Mouse (Mus musculus) ES-CJ7 (cell line): ENCODE results near the gene Tmem135.

Experiments
- DNase-seq: peaks from one replicate; pipeline ENCODE4 v3.0.0; 2011; ENCODE audit warnings: low read depth, low spot score

The Tmem135 gene

DNA sequence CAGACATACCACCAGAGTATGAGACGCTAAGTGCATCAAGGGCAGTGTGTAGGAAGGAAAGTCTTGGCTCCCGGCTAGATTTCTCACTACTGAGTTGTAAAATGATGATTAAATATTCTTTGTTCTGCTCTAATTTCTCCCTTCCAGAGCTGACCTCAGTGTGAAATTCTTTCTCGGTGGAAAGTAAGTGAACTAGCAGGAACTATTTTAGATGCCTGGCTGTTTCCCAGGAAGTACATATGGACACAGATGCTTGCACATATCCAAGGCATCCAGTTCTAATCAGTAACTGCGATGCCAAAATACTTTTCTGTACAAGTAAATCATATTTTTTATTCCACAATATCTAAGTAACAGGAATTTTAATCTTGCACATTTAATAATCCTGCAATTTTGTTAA, 220.1 kb downstream of the Tmem135 start:
- no peak for DNase-seq

DNA sequence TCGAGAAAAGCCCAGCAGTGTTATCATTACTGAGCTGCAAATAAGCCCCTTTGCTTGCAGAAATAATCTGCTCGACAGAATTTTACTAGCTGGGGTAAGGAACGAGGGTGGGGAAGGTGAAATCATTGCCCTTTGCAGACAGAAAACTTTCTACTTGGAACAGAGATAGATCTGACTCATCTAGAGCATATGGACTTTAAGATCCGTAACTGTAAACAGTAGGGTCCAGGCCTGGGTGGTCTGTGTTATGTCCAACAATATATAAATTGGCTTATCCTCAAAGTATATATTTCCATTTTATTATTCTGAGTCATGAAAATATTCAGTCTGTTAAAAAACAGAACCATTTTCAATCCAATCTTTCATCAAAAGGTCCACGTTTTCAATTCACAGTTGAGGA, 221.1 kb downstream of the Tmem135 start:
- DNase-seq: no peak

DNA sequence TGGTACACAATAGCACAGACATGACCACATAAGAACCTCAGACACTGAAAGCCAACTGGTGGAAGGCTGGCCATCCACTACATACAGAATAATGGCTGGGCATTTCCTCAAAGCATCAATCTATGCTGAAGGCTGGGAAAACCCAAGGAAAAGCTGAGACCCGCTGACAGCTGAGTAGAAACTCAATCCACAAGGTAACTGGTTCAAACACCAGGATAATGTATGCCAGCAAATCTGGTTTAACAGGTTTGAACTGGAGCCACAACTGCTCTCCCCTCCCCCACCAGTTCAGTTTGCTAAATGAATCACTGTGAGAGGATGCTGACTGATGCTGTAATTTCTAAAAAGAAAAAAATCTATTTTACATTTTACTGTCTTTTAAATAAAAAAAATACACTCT, 222.7 kb downstream of the Tmem135 start:
- peak; percentile 6 for DNase-seq

DNA sequence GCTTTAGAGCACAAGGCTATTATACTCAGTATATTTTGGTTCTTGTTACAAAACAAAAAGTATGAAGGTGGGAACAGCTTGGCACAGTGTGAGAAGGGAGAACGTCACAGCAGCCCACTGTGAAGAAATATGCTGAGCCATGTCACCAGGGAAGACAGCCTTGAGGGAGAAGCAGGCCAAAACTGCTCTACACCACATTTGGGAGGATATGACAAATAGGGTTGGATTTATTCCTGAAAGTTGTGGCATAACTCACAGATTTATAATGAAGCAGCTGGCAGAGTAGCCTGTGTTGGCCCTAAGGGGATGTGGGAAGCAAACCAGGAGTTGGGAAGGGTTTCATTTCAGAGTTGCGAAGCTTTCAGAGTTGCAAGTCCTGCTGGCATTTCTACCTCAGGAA, 225.4 kb downstream of the Tmem135 start:
- no peak for DNase-seq

DNA sequence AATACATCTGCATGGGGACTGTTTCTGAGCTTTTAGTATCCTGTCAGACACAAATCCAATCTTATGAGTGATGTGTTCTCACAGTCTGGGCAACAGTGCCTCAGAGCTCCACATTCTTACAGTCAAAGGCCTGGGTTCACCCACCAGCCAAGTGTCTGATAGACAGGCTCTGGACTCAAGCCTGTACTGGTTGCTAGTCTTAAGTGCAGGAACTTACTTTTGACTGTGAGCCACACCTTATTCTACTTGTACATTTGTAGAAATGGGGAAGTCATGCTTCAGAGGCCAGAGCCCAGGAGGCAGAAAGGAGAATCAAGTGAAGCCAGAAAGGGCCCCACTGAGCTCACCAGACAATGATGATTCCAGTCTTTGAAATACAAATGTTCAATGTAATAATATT, 226.1 kb downstream of the Tmem135 start:
- no peak for DNase-seq

DNA sequence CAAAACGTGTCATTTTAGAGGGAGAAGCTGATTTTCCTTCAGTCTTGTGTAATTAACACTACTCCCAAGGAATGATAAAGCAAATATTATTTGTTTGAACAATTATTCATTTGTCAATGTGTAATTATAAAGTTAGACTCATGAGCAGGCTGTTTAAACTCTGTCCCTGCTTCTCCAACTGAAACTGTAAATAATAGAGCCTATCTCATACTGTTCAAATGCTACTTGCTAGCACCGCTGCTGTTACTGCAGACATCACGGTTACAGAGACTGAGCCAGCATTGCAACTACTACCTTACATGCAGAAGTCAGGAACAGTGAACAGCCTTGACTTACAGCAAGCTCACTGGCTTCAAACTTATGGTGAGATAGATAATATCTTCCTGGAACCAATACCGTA, 229.6 kb downstream of the Tmem135 start:
- DNase-seq: no peak

DNA sequence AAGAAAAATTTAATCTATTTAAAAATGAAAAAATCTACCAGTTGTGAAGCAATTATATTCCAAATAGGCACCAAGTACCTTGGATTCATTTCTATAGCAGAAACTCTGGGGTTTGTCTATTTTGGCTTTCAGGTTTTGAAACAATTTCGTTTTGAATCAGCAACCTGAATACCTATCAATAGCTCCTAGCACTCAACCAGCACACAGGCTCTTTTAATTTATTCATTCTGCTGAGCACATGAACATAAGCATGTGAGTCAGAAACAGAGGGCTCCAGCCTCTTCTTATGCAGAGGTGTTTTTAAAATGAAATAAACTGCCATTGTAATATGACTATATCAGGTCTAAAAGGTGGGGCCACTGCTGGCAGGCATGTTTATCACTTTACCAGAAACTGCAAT, 231.0 kb downstream of the Tmem135 start:
- no peak for DNase-seq

DNA sequence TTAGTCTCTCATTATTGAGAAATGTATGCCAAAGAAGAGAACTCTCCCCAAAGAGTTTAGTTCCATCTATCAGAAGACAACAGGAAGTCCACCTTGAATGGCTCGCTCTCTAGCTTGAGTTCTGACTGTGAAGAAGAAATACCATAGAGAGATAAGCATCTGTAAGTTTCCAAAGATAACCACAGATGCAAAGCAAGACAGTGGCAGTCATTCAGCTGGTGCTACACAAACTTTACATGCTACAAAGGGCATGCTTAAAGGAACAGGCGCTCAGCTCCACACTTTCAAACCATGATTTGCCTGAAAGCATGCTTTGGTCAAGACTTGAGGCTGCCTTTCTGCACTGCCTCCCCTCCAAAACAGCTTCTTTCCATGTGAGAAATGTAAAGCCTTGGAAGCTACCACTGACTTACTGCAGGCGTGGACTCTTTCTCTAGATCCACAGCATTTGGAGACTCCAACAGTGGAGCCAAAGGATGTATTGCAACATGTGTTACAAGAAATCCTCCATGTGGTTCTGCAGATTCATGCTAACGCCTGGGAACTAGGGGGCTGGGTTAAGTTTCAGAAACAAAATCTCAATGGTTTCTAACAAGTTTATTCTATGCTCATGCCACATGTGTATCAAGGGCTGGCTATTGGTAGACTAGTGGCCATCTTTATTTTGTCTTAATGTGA, 232.1 kb downstream of the Tmem135 start:
- DNase-seq: no peak

DNA sequence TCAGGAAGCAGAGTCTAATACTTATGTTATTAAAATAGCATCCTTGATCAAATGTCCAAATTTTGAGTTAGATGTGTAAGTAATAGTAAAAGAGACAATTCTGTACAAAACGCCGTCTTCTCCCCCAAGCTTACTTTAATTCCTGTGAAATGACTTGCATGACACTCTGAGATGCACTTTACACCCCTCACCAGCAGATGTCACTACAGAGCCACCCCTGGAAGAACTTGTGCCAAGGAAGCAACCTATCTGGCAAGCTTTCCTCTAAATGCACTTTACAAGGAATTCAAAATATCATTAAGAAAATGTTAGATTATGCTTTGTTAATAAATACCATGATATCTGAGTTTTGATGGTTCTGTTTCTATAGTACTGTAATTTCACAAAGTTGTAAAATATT, 235.4 kb downstream of the Tmem135 start:
- peak; percentile 81 for DNase-seq

DNA sequence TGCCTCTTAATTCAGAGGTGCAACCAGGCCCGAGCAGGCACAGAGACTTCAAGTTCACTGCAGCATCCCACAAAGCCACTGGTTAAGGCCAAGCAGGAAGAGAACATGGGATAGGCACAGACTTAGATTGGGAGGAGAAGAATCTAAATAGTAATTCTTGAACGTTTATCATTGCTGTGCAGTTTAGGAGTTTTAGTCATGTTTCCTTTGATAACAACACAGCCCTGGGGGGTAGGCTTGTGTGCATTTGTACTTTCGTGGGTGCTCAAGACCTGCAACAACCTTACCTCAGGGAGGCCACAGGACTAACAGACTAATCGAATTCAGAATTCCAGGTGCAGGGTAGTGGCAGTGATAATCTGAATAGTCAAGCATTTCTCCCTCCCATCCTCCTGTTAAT, 238.5 kb downstream of the Tmem135 start:
- DNase-seq: no peak

DNA sequence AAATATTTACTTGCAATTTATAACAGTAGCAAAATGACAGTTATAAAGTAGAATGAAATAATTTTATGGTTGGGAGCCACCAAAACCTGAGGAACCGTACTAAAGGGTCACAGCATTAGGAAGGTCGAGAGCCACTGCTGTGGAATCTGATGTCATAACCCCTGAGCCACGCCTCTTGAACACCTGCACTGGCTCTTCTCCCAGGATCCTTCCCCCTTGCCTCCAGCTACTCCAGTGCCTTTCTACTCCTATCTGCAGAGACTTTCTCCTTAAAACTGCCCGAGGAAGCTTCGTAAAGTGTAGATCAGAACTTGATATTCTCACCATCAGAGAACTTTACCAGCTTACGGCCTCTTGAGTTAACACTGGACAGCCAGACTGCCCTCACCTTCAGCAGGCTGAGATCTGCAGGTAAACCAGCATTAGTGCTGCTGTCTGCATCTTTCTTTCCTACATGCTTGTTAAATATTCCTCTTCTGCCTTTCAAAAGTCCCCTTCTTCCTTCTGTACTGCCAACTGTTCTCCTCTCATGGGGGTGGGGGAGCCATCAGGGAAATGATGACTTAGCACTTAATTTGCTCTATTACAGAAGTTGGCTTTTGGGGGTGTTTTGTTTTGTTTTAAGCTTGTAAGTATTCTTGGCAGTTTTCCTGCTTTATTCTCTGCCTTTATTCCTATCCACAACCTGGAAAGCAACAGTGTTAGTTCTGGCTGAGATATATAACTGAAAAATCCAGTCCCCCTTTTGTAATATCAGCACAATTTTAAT, 242.2 kb downstream of the Tmem135 start:
- DNase-seq: no peak

DNA sequence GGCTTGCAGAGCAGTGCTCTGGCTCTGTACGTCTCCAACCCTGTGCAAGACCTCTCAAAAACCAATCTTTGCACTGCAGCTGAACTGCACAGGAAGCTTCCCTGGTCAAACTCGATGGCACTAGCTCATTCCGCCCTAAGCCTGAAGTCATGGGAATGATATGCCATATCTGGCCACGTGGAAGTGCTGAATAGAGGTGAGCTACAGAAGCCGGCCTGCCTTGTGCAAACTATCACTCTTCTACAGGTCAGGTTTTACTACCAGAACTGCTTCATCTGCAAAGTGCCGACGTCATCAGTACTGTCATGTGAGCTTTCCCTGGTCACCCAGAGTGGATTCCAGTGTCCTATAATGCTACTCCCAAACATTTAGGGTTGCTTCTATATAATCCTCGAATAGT, 246.7 kb downstream of the Tmem135 start:
- DNase-seq: no peak

DNA sequence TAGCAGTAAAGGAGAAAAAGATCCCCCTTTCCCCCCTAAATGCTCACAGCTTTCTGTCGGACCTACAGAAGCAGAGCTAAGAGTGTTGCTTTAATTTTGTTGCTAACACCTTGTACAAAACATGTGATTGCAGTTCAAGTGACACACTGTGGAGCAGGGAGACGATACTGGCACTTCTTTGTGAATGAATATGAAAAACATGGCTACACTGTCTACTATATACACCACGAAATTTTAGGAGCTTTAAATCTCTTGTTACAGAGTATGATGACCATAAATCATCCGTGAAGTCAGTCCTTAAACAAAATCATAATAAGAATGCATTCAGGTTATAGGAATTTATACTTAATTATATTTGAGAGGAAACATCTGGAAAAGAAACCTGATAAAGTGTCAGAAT, 247.4 kb downstream of the Tmem135 start:
- DNase-seq: no peak

DNA sequence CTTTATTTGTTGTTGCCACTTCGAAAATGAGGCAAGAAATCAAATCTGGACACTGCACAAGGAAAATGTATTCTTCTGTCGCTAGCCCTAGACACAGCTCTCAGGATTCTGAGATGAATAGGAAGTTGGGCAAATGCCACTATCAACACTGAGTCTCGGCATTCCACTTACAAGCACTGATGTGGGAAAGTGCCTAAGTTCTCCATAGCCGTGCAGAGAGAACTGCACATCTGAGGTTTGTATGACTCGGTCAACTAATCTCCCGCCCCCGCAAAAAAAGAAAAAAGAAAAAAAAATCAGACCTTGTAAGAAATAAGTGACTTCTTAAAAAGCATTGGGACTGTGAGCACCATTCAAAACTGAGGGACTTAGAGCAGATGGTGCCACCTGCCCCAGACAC, 248.3 kb downstream of the Tmem135 start:
- no peak for DNase-seq

DNA sequence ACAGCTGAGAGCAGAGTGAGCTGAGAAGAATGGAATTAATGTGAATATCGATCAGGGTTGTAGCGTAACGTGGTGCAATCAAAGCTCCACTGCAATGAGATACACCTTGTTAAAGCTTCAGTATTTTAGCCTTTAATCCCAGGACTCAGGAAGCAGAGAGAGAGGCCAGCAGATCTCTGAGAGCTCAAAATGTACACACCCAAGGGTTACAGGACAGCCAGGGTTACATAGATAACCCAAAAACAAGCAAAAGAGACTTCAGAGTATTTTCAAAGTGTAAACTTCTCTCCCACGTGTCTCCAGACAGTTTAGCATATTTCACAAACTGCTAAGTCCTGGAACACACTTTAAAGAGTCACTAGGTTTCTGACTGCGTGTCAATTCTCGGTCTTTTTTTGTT, 248.8 kb downstream of the Tmem135 start:
- no peak for DNase-seq

DNA sequence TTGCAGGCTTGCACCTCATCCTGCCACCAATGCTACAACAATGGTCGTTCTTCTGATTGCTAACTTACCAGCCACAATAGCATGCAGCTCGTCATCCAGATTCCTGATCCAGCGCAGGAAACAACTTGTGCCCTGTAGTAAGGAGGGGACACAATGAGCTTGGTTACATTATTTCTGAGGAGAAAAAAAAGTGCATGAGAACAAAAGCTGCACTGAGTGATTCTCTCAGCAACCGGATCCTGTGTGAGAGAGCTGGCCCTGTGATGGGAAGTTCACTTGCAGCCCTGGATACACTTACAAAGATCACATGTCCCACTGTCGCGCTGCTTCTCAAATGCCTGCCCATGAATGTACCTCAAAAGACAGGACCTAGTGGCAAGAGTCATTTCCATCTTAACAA, 252.7 kb downstream of the Tmem135 start:
- DNase-seq: no peak

DNA sequence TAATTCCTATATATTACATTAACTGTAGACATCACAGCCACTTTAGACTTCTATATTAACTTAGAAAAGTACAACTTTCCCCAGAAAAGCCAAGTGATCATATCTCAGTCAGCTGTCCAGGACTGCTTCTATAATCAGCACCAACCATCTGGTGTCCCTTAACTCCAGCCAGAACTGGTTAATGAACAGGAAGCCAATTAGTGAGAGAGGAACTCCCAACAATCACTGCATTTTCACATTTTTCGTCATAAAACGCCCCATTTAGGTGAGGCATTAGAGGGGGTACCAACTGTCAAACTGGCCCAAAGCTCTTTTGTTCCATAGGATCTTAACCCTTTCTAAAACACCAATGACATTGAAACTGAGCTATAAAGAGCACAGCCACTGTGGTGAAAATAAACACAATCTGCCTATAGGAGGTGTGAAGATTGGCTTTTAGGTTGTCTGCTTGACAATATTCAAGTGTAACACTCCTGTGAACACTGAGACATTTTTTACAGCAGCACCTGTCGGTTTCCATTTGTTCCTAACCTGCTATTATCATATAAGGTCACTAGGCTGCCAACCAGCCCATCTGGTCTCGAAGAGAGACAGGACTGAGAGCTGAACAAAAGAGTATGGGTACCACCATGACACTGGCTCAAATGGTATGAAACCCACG, 263.3 kb downstream of the Tmem135 start:
- DNase-seq: no peak

DNA sequence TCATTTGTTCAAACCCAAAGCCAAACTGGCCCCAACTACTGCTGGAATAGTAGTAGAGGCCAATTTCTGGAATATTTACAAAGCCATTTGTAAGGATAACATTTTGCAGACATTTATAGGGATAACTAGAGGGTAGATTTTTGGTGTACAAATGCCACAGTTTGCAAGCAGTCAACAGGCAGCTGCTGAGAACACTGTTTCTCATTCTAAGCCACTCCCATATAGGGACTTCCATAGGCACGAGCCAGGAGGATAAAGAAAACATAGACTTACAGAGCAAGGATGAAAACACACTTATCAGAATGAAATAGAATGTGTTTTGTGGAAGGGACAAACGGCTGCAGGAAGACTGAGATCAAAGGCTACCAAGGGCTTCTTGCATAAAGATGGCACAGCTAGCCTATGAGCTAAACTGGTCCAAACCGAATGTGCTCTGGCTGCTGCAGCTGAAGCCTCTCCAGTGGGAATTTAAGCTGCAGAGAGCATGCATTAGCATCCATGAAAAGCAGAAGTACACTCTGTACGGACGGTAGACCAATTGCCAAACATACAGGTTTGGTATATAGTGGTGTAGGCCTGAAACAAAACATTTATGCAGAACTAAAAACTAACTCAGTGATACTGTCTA, 269.0 kb downstream of the Tmem135 start:
- no peak for DNase-seq

DNA sequence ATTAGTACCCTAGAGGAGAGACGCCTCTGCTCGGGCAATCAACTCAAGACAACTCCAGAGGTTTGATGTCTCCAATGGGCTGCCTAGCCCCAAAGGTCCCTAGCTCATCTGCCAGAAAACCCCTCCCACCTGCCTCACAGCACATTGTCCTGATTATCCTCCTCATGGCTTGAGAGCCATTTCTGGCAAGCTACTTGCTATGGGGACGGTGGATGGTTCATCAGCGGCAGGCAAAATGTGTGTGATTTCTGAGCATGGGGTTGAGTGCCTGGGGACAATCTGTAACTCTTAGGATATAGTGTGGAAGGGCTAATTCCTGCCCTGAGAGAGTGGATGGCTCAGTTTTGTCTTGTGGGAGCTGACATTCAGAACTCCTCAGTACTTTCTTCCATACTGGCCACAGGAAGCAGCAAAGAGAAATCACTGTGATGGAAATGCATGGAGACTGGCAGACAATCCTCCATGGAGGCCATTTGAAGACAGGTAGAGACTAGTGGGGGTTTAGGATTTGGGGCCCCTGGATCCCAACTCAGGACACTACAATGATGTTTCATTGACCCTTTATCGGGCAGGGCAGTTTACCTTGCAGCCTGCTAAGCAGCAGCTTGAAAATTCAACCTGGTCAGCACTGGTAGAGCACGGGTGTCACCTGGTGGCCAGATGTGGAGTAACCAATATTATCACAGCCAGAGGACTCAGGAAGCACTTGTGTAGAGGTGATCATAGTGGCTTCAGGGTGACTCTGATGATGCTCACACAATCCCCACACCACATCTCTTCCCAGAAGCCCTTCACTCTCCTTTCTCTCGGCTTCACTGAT, 277.7 kb downstream of the Tmem135 start:
- DNase-seq: peak; percentile 59

DNA sequence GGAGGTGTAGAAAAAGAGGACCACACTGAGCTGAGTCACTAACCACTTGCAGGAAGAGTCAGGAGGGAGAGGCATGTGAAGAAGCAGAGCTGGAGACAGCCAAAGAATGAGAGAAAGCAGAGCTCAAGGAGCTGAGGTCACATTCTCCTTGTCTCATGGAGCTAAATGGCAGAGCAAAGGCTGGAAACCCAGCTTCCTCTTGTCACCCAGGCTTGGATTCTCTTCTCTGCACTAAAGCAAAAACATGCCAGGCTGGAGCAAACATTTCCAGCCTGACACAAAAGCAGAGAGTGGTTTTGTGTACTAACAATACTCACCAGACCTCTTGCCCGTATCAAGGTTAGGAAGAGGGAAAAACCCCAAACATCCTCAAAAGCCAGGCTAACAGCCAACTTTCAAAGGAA, 287.8 kb downstream of the Tmem135 start:
- DNase-seq: no peak

DNA sequence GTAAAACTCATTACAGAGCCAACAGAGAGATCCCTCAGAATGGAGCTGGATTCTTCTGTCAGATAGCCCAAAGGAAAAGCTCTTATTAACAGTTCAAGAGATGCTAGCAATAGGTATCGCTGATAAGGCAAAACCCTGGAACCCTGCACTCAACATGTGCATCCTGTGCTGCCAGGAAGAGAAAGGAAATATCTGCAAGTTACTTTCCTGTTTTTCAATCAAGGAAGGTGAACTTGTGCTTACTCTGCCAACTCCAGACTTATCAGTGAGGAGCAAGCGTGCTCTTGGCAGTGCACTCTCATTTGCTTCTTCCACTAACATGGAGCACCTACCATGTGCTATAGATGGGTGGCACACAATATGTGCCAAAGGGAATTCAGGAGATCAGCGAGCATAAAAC, 288.4 kb downstream of the Tmem135 start:
- no peak for DNase-seq

DNA sequence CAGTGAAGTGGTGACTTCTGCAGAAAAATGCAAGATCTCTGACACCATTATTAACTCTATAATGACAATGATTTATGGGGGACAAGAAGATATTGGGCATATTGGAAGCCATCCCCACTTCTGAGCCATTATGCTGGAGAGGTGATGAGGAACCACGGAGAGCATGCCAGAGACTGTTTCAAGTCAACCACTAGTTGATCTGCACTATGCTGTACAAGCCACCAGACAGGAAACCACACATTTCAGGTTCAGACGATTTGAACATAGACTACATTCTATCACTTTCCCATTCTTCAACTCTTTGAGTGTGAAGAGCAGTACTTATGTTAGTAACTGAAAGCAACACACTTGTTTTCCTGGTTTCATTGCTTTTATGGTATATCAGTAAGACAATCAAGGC, 297.6 kb downstream of the Tmem135 start:
- no peak for DNase-seq
